Mouse (Mus musculus) kidney, adult 18-20 months (tissue): Measurements from ENCODE around the gene Aco1.
"Not testable (repeated sequence)": the region's sequence is repeated elsewhere in the genome, so short reads cannot be mapped to it uniquely, and the experiment has no call there.

Experiments
- DNase-seq: peaks from one replicate; pipeline ENCODE4 v3.0.0; 2021

Aco1 gene

DNA sequence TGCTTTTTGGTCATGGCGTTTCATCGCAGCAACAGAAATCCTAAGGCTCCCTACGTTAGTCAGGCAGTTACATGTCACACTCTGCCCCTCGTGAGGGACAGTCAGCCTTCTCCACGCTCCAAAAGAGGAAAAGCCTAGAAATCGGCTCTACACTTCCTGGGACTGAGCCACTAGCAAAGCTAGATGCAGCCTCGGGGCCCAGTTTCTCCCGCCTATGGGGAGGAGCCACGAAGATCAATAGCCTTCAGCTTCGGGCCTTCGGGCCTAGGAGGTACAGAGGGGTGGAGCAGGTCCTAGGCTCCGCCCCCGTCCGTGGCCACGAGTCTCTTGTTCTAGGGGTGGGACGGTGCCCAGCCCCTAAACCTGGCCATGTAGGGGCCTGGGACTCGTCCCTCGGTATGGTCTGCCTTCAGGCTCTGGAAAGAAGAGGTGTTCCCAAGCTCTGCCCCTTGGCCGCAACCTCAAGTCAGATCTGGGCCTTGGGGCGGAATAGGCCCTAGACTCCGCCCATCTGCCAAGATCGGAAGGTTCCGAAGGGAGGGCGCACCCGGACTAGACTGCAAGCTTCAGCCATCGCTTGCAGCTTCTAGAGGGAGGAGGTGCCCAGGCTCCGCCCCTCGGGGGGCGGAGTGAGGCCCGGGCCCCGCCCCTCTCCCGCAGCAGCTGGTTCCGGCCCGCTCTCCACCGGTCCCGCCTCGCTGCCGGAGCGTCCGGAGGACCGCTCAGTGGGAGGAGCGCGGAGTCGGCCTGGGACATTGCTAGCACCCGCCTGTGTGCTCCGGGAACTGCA, at the start of gene Aco1:
TSS of gene Aco1 (plus strand) at position 339 of the 790 bp plus-strand sequence.
- peak; percentile 98 for DNase-seq

DNA sequence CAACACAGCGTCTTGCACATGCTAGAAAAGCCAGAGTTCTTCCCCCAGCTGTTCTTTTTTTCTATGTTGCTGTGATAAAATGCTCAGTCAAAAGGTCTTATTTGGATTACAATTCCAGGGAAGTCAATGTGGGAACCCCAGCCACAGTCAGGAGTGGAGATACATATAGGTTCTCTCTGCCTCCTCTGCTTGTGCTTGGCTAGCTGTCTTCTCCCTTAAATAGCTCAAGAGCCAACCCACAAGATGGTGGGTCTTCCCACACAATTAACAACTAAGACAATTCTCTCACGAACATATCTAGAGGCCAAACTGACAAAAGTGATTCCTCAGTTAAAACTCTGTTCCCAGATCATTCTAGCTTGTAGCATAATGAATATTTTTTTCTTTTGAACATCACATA, 47.9 kb upstream of the Aco1 start:
- DNase-seq: no peak

DNA sequence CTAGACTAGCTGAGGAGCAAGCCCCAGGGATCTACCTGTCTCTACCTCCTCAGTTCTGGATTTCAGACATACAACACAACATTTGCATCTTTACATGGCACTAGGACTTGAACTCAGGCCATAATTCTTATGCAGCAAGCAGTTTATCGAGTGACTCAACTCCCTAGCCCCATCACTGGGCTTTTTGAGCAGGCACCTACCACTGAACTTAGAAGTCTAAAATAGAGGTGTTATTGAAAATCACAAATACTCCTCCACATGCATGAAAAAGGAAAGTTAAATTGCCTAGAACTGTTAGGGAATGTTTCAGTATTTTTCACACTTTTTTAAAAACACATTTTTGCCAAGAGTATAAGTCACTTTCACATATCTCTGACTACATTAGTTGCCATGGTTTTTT, 39.9 kb upstream of the Aco1 start:
- no peak for DNase-seq

DNA sequence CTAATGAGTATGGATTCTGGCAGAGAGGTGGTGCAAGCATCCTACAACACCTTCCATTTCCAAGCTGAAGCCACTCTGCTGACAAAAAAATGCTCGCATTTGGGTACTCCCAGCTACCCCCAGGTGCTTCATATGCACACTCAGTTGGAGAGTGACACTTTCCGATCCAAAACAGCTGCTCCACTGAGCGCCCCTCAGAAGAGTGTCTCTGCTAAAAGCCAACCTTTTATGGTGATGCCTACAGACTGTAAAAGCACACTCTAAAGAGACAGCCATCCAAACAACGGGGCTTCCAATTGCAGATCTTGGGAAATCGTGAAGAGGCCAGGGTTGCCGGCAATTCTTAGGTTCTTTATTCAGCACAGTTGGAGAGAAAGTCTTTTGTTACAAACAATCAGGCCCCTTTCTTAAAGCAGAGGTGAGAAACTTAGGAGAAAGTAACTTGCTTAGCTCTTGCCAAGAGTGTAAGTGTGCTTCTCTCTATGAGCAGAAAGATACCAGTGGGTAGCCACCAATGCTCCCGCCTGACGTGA, 36.8 kb upstream of the Aco1 start:
- DNase-seq: no peak

DNA sequence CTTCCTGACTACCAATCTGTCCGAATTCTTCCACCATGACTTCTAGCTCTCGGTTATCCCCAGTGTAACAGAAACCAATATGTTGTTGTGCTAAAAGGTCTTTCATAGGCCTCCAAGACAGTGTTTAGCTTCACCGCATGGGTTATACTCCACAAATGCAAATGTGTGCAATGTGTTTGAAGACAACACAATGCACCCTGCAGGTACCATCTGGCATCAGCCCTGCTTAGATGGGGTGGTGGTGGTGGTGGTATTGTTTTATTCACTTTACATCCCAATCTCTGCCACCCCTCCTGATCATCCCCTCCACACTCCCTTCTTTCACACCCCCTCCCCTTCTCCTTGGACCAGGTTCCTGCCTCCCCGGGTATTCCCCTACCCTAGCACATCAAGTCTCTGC, 34.9 kb upstream of the Aco1 start:
- DNase-seq: no peak

DNA sequence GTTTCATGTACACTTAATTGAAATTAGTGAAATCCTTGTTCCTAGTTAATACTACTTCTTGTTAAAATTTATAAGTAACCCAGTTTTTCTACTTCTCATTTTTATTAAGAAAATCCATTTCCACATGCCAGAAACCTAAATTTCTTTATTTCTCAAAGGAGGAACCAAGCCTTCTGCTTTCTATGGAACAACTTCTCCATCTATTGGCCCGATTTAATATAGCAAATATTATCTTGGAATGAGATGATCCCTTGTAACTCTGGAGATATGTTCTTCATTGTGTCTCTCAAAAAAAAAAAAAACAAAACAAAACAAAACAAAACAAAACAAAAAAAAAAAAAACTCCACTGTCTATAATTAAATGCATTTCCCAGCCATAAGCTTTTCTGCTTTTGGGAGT, 29.7 kb upstream of the Aco1 start:
- DNase-seq: no peak

DNA sequence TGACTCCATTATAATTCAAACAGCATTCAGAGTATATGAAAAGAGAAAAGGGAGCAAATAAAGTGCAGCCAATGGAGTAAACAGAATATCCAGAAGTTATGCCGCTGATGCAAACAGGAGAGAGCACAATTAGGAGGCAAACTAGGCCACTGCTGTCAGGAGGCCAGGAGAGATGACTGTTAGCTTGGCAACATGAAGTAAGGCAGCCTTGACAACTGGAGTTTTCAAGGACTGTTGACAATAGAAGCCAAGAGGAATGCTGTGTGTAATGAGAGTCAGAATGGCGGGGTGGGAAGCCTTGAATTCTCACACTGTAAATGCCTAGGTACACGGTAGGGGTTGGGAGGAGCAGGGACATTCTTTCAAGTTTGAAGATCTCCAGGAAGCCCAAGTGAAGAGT, 21.7 kb upstream of the Aco1 start:
- no peak for DNase-seq

DNA sequence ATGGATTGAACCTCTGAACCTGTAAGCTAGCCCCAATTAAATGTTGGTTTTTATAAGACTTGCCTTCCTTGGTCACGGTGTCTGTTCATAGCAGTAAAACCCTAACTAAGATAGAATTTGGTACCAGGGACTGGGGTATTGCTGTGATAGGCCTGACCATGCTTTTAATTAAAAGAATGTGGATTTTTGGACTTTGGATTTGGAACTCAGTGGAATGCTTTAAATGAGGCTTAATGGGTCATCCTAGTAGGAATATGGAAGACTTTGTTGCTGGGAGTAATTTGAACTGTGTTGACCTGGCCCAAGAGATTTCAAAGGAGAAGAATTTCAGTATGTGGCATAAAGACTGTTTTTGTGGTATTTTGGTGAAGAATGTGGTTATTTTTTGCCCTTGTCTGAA, 20.6 kb upstream of the Aco1 start:
- not testable (repeated sequence) for DNase-seq

DNA sequence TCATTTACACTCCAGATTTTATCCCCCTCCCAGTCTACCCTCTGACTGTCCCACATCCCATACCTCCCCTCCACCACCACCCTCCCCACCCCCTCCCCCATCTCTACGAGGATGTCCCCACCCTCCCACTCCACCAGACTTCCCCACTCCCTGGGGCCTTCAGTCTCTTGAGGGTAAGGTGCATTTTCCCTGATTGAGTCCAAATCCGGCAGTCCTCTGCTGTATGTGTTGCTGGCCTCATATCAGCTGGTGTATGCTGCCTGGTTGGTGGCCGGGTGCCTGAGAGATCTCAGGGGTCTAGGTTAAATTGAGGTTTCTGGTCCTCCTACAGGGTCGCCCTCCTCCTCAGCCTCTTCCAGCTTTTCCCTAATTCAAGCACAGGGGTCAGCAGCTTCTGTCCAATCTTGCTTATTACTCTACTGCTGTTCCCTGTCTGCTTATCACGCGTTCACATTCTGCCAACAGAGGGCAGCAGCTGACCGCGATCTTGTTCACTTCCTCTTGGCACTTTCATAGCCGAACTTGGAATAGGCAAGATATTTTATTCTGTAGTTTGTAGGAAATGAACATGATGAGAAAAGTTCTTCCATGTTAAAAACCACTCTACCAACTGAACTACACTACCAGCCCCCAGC, 8.3 kb upstream of the Aco1 start:
- DNase-seq: peak; percentile 88

DNA sequence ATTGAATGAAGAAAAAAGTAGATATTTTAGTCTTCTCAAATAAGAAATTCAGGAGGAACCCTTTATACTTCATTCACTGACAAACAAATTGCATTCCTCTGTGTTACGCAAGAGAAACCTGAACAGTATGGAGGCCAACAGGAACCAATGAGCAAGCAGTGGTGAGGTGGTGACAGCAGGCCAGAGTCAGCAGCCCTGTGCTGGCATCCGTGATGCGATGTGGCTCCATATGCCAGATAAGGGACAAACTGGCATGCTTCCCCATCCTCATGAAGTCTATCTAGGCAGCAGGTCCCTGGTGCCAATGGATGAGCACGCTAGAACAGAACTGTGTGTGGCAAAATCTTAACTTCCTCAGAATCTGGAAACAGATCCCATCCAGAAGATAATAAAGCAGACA, 6.4 kb upstream of the Aco1 start:
- DNase-seq: no peak

DNA sequence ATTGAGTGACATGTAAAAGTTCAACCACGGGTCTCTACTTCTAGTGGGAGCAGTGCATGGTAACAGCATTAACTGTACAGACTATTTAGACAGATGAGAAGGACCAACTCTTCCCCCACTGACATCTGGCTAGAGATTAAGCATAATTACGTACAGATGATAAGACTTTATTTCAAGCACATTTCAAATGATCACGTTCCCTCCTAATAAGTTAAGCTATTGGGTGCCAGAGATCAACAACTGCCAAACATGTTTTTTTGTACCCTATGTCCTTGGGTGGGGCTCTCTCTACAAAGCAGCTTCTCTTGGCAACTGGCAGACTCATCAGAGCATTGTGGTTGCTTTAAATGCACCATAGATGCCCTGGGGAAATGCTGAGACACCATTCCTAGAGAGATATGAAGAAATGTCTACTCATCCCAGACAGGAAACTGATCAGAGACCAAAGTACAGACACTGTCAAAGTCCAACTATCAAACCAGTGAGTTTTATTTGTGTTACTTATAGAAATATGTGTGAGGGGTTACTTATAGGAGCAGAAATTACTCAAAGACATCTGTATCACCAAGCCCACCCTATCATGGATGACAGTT, 3.1 kb upstream of the Aco1 start:
- DNase-seq: no peak

DNA sequence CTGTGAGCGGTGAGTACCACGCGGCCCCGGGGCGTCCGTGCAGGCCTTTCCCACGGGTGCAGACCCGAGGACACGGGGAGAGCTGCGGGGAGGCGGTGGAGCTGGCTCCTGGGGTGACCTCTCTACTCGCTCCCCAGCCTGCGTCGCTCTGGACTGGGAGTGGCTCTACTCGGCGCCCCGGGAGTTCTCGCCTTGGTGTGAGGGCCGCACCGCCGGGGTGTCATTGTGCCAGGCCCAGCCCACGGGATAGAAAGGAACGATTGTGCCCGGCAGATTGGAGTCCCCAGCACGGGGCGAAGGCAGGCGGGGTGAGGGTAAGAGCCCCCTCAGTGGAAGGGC, 621 bp downstream of the Aco1 start:
- no peak for DNase-seq

DNA sequence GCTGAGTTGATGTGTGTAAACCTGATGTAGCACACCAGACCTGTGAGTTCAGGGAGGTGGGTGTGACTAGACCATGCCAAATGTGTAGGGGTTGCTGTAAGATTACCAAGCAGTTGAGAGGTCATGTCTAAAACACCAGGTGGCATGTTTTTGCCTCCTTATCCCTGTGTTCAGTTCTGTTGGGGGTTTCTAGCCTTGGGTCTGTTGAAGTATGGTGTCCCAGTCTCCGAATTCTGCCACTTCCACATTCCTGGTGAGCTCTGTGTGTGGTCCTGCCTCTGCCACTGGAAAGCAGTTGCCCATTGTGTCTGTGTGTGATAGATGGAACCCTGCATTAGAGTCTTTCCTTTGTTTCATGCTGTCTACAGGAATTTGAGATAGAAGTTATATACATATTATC, 1.7 kb downstream of the Aco1 start:
- no peak for DNase-seq

DNA sequence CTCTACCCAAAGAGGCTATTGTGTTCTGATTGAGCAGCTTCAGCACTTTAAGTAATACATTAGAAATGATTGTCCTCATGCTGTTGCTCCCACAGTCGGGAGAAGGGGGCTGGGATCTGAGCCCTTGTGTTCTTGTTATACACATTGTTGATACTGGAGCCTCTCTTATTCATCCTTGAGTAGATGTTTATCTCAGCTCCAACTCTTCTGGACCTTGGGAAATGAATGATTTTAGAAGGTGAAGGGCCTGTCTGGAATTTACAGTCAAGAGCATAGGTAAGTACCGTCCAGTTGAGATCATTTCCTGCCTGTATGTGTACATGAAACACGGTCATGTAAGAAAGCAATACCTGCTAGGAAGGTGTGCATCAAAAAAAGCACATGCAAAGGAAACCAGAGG, 2.1 kb downstream of the Aco1 start:
- DNase-seq: no peak

DNA sequence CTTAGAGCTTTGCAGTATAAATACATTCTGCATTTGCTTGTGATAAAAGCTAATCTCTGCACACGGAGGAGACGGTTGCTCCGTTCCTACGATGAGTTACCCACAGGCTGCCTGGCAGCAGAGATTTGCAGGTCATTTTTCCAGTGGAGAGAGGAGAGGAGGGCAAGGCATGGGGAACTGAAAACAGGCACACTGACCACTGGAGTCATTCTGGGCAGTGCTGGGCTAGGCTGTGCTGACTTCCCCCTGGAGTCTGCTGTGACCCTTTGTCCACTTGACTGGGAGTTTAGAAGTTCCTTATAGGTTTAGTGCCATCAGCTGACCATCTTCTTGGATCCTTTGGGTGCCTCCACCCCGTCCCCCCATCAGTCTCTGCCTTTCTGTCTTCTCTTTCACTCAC, 5.4 kb downstream of the Aco1 start:
- DNase-seq: no peak

DNA sequence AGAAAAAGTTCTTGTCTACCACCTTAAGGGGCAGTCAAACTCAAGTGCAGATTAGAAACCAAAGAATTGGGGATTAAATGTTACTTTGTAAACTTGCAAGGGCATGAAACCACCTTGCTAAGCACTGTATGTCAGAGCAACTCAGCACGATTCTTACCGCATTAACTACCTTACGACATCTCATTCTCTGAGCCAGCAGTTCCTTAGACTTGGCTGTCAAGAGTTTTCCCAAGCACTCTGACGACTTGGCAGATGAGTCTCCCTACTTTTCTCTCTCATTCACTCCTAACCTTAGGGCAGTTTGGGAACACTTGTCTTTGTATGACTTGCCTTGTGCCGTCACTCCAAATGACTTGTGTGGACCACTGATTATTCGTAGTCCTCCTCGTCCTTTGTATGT, 7.2 kb downstream of the Aco1 start:
- no peak for DNase-seq

DNA sequence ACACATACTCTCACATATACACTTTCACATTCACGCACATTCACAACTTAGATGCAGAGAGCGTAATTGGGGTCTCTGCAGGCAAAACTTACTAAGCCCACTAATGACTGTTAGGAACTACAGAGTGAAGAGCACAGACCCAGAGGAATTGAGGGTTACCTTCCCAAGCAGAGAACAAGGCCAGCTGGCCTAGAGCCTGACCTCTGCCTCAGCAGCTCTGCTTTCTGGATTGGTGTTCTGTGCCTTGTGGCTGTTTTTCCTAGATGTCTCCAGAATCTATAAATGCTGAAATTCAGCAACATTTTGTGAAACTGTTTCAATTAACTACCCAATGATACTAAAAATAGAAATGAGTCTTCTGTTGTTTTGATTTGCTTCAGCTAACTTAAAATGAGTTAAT, 9.9 kb downstream of the Aco1 start:
- no peak for DNase-seq

DNA sequence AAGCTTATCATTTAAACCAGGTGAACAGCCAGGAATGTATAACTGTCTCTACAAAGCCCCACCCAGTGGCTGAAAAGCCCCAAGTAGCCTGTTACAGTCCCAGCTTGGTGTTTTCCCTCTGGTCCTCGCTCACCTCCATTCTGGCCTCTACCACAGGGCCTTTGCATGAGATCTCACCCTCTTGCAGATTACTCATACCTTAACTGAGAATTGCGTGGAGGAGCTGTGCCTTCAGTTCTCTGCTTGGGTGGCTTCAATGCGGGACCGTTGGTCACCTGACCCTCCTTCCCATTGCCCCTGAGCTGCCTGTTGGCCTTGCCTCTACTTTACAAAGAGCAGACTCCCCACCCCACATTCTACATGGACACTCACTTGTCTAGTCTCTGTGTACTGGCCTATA, 10.6 kb downstream of the Aco1 start:
- DNase-seq: no peak

DNA sequence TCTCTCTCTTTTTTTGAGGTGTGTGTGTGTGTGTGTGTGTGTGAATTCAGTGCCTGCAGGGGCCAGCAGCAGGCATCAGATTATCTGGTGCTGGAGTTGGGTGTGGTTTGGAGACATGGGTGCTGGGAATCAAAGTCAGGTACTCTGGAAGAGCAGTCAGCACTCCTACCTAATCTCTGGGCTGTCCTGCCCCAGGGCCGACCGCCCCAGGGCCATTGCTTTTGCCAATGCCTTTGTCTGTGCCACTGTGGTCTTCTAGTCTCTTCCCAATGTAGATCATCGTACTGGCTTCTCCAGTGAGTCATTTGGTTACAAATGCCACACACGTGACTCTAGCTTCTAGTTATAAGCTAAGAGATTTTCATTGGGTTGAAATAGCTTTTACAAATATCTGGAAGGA, 11.9 kb downstream of the Aco1 start:
- no peak for DNase-seq

DNA sequence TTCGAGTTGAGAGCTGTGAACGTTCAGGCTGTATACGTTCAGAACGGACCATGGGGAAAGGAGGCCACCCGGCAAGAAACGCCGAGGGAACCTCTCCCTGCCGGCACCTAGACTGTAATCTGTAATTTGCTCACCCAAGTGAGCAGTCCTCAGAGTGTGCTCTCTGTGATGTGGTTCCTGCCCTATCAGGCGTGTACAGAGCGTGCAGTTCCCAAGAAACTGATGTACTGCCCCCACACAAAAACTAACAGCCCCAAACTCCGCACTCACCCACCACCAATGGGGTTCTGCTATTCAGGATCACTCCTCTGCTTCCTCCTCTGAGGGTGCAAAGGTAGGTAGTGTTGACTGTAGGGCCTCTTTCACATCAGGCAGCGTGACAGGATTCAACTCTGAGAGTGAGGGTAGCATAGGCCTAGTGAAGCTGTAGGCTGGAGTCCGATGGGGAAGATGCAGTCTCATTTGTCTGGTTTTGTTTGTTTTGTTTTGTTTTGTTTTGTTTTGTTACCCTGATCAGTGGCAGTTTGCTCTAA, 12.7 kb downstream of the Aco1 start:
- peak; percentile 7 for DNase-seq

DNA sequence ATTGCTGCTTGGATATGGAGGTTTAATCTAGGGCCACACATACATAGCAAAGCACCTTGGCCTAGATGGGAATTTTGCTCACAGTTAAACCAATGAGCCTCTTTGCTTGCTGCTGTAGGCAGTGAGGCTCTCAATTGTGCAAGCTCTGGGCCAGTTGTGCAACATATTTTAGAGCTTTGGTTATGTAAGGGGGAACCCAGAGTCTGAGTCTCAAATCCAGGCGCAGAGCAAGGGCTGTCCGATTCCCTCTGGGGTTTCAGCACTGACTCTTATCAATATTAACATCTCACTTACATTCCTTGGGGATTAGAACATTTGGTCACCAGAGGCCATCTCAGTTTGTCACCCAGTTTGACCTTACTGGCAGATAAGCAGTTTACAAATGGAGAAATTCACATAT, 13.3 kb downstream of the Aco1 start:
- DNase-seq: peak; percentile 24

DNA sequence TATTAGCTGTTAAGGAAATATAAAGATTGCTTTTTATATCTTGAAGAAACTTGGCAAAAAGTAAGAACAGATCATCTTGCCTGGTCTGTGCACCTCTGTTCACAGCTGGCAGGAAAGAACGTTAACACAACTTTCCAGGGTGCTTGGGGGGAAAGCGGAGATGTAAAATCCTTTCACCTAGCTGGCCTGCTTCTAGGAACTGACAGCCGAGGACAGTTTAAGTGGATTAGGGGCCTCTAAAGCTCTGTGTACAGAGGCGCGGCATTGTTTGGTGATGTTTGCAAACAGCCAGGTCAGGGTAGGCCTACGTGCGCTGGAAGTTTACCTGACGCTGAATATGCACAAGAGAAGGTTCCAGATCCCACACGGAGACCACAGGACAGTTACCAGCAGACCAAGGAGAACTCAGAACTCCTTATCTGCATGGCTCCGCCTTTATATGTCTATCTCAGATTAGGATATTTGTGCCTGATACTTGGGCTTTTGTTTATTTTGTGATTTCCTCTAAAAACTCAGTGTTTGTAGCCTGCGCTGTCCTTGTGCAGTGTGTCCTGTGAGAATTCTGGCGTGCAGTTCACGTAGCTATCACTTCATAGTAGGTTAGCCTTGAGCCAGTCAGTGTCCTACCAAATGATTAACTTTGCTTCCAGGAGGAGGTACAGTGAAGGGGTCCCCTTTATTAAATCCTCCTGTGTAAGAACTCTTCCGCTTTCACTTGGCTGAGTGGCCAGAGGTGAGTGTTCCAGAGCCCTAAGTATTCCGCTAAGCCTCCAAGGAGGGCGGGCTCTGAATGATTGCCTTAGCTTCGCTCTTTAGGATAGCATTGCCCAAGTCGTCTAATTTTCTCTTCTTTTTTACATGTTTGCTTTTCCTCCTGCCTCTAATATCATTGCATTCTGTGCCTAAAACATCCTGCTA, 14.0 kb downstream of the Aco1 start:
- DNase-seq: peak; percentile 8
